Mouse (Mus musculus) embryonic facial prominence, embryonic 13.5 days (tissue): ENCODE results near the gene Srm. TPM values are rescaled to one million over a fixed set of nuclear protein-coding genes. Genes with fewer than 3 reads are reported as not detected.
A peak's percentile ranks its signal among the peaks of the same experiment; 100 is the strongest.

Experiments
- ATAC-seq: fragments of 200-750 bp; cut with Nextera tagmentation; 2 replicates; pipeline ENCODE4 v1.8.0; 2017; ENCODE audit warnings: low read depth; ENCODE audit not compliant: insufficient number of reproducible peaks, insufficient read depth, low FRiP score, low TSS enrichment
- H3K27ac ChIP-seq: fragments of 300-500 bp; sonication (generic); 2 replicates; pipeline ENCODE4 v1.5.1; 2015; ENCODE audit warnings: moderate library complexity, mild to moderate bottlenecking, inconsistent platforms
- H3K27me3 ChIP-seq: fragments of 300-500 bp; sonication (generic); 2 replicates; pipeline ENCODE4 v1.6.1; 2015; ENCODE audit warnings: mild to moderate bottlenecking, inconsistent platforms
- H3K36me3 ChIP-seq: fragments of 300-500 bp; sonication (generic); 2 replicates; pipeline ENCODE4 v1.6.1; 2015; ENCODE audit warnings: mild to moderate bottlenecking, inconsistent platforms
- H3K4me1 ChIP-seq: fragments of 300-500 bp; sonication (generic); 2 replicates; pipeline ENCODE4 v1.6.1; 2015; ENCODE audit warnings: inconsistent platforms
- H3K4me2 ChIP-seq: fragments of 300-500 bp; sonication (generic); 2 replicates; pipeline ENCODE4 v1.6.1; 2015; ENCODE audit warnings: moderate library complexity, mild to moderate bottlenecking, inconsistent platforms
- H3K4me3 ChIP-seq: fragments of 300-500 bp; sonication (generic); 2 replicates; pipeline ENCODE4 v1.5.1; 2015; ENCODE audit warnings: mild to moderate bottlenecking, inconsistent platforms
- H3K9ac ChIP-seq: fragments of 300-500 bp; sonication (generic); 2 replicates; pipeline ENCODE4 v1.6.1; 2015; ENCODE audit warnings: mild to moderate bottlenecking, inconsistent platforms
- H3K9me3 ChIP-seq: fragments of 300-500 bp; sonication (generic); 2 replicates; pipeline ENCODE4 v1.6.1; 2016; ENCODE audit warnings: inconsistent platforms
- WGBS: fragments of 180-500 bp; shearing (Covaris S2); methylation state at CpG from one replicate; pipeline ENCODE4 v1.1.7; 2015; ENCODE audit warnings: mixed read lengths; 5-methylcytosine and 5-hydroxymethylcytosine counted together
- polyA plus RNA-seq: library from polyadenylated mRNA; unstranded; fragments of >200 nt; fragmentation: Nextera tagmentation; extraction: Ambion mirVana; gene quantifications from 2 replicates; pipeline ENCODE4 v1.2.1, GENCODE M21; 2015

The Srm gene
- polyA plus RNA-seq, 1 experiment from 2014 or later: 214 TPM

- Histone ChIP-seq H3K4me2 (no peak overlapping the region), H3K9me3 (no peaks in the 10 kb centered on the region), H3K36me3 (peaks cover 70% of the 10 kb centered on the region), H3K27me3 (no peaks in the 10 kb centered on the region), H3K27ac (no peak overlapping the region), H3K4me1 (peaks cover 15% of the 10 kb centered on the region), H3K4me3 (no peak overlapping the region), H3K9ac (no peak overlapping the region)
- WGBS: 92% methylated on average over 4 of the region's 4 CpGs
- no peak for ATAC-seq
Measured at GRCm38 (mm10) chr4:148622485-148622884, 31.2 kb downstream of the Srm start.

DNA sequence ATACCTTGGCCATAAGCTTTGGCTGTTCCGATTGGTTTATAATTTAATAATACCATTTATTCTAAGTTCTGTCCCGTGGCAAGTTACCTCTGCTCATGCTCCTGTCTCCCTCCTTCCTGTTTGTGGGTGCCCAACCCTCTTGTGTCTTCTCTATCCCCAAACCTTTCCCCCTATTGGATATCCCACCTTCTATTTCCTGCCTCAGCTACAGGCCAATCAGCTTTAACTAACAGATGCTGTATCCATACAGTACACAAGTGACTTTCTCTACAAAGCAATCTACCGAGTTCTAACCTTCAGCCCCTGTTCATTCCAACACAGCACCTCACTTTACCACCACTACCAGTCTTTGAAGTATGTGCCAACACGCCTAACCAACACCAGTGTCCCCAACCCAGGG lies 32.3 kb downstream of the Srm start:
- Histone ChIP-seq H3K27ac (no peak overlapping the region), H3K9me3 (no peaks in the 10 kb centered on the region), H3K27me3 (no peaks in the 10 kb centered on the region), H3K4me1 (peaks cover 15% of the 10 kb centered on the region), H3K4me2 (no peak overlapping the region), H3K4me3 (peak overlapping the region; percentile 5; the same call in 1 of the 2 replicates), H3K9ac (no peak overlapping the region), H3K36me3 (peaks cover 63% of the 10 kb centered on the region)
- 88% methylated on average over 4 of the region's 4 CpGs for WGBS
- ATAC-seq: no peak

- Histone ChIP-seq H3K4me1 (peaks cover 15% of the 10 kb centered on the region), H3K9me3 (no peaks in the 10 kb centered on the region), H3K4me2 (peak overlapping the region; percentile 83), H3K4me3 (peak overlapping the region; percentile 98), H3K27ac (no peak overlapping the region), H3K36me3 (peaks cover 49% of the 10 kb centered on the region), H3K9ac (no peak overlapping the region), H3K27me3 (no peaks in the 10 kb centered on the region)
- no peak for ATAC-seq
- WGBS: 82% methylated on average over 10 of the region's 10 CpGs
Measured at GRCm38 (mm10) chr4:148625010-148625409, 33.7 kb downstream of the Srm start.

DNA sequence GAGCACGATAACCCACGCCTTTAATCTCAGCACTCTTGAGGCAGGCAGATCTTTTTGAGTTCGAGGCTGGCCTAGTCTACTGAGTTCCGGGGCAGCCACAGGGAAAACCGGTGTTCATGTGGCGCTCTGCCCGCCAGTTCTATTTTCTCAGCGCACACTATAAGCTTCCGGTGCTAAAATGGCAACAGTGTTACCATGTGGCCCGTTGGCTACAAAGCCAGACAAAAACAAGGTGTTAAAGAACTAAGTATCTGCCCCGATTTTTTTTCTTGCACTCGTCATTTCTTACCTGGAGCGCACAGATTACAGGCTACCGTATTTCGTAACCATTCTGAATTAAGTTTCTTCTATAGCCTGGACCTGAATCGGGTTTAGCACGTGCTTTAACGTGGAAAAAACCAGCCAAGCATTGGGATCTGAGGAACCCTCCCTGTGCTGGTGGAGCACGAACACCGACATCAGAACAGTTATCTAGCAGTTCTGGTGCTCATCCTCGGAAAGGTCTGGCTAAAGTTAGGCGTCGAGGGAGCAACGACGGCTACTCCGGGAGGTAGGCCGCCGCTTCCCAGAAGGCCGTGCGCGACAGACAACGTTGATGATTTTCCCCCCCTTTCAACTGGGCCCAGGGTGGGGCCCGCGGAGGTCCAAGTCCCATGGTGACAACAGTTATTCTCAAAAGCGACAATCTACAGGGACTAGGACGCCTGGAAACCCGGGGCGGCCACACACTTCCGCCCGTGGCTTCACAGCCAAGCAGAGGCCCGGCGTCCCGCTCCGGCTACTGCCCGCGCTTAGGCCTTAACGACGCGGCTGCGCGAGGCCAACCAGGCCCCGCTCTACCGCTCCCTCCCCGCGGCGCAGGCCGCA lies 34.7 kb downstream of the Srm start:
- peak overlapping the region; percentile 97 for H3K27ac ChIP-seq
- H3K36me3 ChIP-seq: peaks cover 41% of the 10 kb centered on the region
- H3K4me3 ChIP-seq: peak overlapping the region; percentile 98
- peak overlapping the region; percentile 100 for H3K9ac ChIP-seq
- peaks cover 15% of the 10 kb centered on the region for H3K4me1 ChIP-seq
- WGBS: under 1% methylated on average over 57 of the region's 57 CpGs
- H3K4me2 ChIP-seq: peak overlapping the region; percentile 83
- ATAC-seq: peak; percentile 66
- H3K9me3 ChIP-seq: no peaks in the 10 kb centered on the region
- no peaks in the 10 kb centered on the region for H3K27me3 ChIP-seq

- Histone ChIP-seq H3K4me1 (peaks cover 15% of the 10 kb centered on the region), H3K27ac (peak within 1 kb of the TSS; percentile 97), H3K27me3 (no peaks in the 10 kb centered on the region), H3K4me3 (peak within 1 kb of the TSS; percentile 98), H3K9me3 (no peaks in the 10 kb centered on the region), H3K4me2 (peak within 1 kb of the TSS; percentile 83), H3K9ac (peak within 1 kb of the TSS; percentile 100), H3K36me3 (peaks cover 34% of the 10 kb centered on the region)
- ATAC-seq: peak; percentile 93
- under 1% methylated on average over 51 of the region's 51 CpGs for WGBS
Measured at GRCm38 (mm10) chr4:148626623-148627185, 35.4 kb downstream of the Srm start, which contains the start of gene Tardbp. TSS of gene Tardbp (minus strand) at chr4:148627019.

DNA sequence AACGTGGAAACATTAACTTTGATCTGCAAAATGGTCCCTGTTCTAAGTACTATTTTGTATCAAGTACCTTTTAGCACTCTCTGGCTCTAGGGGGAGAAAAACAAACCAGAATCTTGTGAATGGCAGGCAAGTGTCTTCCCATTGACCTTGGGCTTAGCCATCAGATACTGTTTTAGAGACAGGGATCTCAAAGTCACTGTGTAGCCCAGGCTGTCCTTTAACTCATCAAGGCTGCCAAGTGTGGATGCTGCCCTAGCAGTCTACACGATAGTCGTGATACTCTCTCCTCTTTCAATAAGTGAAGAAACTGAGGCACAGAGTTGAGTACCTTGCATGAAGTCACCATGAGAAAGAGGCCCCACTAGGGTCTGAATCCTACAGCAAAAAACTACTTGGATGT lies 35.9 kb downstream of the Srm start:
- Histone ChIP-seq H3K4me2 (peak overlapping the region; percentile 83), H3K9ac (peak overlapping the region; percentile 100), H3K27me3 (no peaks in the 10 kb centered on the region), H3K4me1 (peaks cover 15% of the 10 kb centered on the region), H3K27ac (no peak overlapping the region), H3K9me3 (no peaks in the 10 kb centered on the region), H3K4me3 (peak overlapping the region; percentile 98), H3K36me3 (peaks cover 28% of the 10 kb centered on the region)
- WGBS: 63% methylated on average over 3 of the region's 3 CpGs
- ATAC-seq: 0 out of 2 replicates have a peak, but pooled peaks have one; percentile 10

DNA sequence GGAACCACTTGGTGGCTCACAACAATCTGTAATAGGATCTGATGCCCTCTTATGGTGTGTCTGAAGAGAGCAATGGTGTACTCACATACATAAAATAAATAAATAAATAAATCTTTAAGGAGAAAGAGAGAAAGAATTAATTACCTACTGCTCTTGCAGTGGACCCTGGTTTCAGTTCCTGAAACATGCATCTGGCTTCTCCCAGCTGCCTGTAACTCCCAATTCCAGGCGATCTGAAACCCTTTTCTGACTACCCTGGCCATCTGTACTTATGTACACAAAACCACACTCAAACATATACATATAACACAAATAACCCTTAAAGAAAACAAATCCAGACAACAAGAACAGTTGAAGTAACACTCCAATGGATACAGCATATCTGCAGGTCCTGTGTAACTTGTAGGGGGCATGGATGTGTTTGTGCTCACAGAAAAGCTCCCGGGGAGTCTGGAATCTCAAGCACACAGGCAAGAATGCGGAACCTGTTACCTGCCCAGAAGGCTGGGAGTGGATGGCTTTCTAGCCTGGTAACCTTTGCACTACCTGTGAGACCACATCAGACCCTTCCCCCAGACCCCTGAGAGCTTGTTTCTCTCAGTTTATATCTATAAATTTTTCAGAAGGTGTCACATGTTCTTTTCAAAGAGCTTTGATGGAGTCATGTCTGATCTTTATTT lies 40.9 kb downstream of the Srm start:
- ATAC-seq: no peak
- Histone ChIP-seq H3K27me3 (no peaks in the 10 kb centered on the region), H3K9me3 (no peaks in the 10 kb centered on the region), H3K27ac (no peak overlapping the region), H3K4me3 (no peak overlapping the region), H3K36me3 (no peaks in the 10 kb centered on the region), H3K9ac (no peak overlapping the region), H3K4me1 (no peaks in the 10 kb centered on the region), H3K4me2 (no peak overlapping the region)
- 55% methylated on average over 3 of the region's 3 CpGs for WGBS

DNA sequence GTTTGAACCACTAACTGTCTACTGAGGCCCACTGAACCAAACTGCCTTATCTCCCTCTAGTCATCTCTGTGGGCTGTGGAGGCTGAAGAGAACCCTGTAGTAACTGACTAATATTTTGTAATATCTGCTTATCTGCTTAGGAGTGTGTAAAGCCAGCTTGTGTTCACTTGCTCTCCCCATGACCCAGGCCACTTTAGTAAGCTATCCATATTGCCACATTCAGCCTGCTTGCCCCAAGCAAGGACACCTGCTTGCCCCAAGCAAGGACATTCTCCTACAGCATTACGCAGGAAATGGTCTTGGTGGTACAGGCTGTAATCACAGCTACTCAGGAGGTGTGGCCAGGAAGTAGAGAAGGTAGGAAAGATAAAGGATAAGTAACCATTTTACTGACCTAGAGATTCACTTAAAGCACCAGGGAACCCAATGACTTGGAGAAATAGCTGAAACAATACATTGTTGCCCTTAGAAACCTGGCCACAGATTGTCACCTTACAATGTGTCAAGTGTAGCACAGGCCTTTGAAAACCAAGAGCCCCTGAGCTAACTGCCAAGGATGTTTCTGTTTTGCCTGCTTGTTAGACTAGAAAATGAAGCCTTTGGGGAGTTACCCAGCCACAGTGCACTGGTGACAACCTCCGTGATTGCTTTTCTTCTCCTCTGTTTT lies 42.2 kb downstream of the Srm start:
- no peak overlapping the region for H3K9ac ChIP-seq
- no peaks in the 10 kb centered on the region for H3K27me3 ChIP-seq
- WGBS: 71% methylated on average over 2 of the region's 2 CpGs
- H3K4me2 ChIP-seq: no peak overlapping the region
- no peaks in the 10 kb centered on the region for H3K4me1 ChIP-seq
- H3K27ac ChIP-seq: no peak overlapping the region
- H3K4me3 ChIP-seq: no peak overlapping the region
- H3K9me3 ChIP-seq: no peaks in the 10 kb centered on the region
- ATAC-seq: no peak
- H3K36me3 ChIP-seq: no peaks in the 10 kb centered on the region

GRCm38 (mm10) chr4:148635309-148635708 lies 44.0 kb downstream of the Srm start:
- no peaks in the 10 kb centered on the region for H3K4me1 ChIP-seq
- H3K4me3 ChIP-seq: no peak overlapping the region
- H3K9me3 ChIP-seq: no peaks in the 10 kb centered on the region
- peak; percentile 53; the same call in 1 of the 2 replicates for ATAC-seq
- no peak overlapping the region for H3K27ac ChIP-seq
- no peaks in the 10 kb centered on the region for H3K27me3 ChIP-seq
- H3K36me3 ChIP-seq: no peaks in the 10 kb centered on the region
- no peak overlapping the region for H3K4me2 ChIP-seq
- H3K9ac ChIP-seq: no peak overlapping the region
- WGBS: 56% methylated on average over 2 of the region's 2 CpGs

DNA sequence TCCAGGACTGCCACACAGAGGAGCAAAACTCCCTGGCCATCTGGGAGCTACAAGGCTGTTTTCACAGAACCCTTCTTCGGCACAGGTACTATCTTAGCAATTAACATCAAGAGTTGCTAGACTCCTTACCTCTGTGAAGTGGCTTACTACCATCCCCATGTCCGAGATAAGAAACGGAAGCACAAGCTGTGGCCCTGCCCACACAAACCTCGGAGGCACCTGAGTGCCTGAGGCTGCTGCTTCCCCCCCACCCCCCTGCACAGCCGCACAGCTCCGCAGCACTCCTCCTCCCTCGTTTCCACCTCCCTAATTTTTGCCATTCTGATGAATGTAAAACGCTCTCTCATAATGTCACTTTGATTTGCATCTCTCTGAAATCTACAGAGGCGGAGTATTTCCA lies 47.0 kb downstream of the Srm start:
- no peak overlapping the region for H3K9ac ChIP-seq
- no peaks in the 10 kb centered on the region for H3K9me3 ChIP-seq
- WGBS: 43% methylated on average over 9 of the region's 9 CpGs
- no peak overlapping the region for H3K27ac ChIP-seq
- no peaks in the 10 kb centered on the region for H3K36me3 ChIP-seq
- H3K4me2 ChIP-seq: no peak overlapping the region
- H3K27me3 ChIP-seq: no peaks in the 10 kb centered on the region
- H3K4me1 ChIP-seq: 0 out of 2 replicates have a peak, but pooled peaks cover under 1% of the 10 kb centered on the region
- no peak overlapping the region for H3K4me3 ChIP-seq
- no peak for ATAC-seq

GRCm38 (mm10) chr4:148639455-148639854 lies 48.2 kb downstream of the Srm start:
- Histone ChIP-seq H3K27me3 (no peaks in the 10 kb centered on the region), H3K9ac (no peak overlapping the region), H3K4me1 (0 out of 2 replicates have a peak, but pooled peaks cover 12% of the 10 kb centered on the region), H3K4me2 (no peak overlapping the region), H3K36me3 (no peaks in the 10 kb centered on the region), H3K27ac (no peak overlapping the region), H3K9me3 (no peaks in the 10 kb centered on the region), H3K4me3 (no peak overlapping the region)
- ATAC-seq: no peak
- WGBS: 85% methylated on average over 2 of the region's 2 CpGs
